Mouse (Mus musculus) limb, embryonic 11.5 days (tissue): Measurements from ENCODE around the gene Tmem91. TPM values are rescaled to one million over a fixed set of nuclear protein-coding genes. Genes with fewer than 3 reads are reported as not detected.
A peak's percentile ranks its signal among the peaks of the same experiment; 100 is the strongest.

Experiments
- ATAC-seq: fragments of 200-750 bp; cut with Nextera tagmentation; 2 replicates; pipeline ENCODE4 v1.8.0; 2017; ENCODE audit warnings: low read depth; ENCODE audit not compliant: insufficient number of reproducible peaks, low FRiP score, low TSS enrichment
- DNase-seq: peaks from one replicate; pipeline ENCODE4 v3.0.0-alpha.2; 2015; ENCODE audit warnings: low spot score
- H3K27ac ChIP-seq: fragments of 300-500 bp; sonication (generic); replicated peaks from 2 replicates; pipeline ENCODE4 v1.5.1; 2014; ENCODE audit warnings: low read depth, mild to moderate bottlenecking, low read length
- H3K27me3 ChIP-seq: fragments of 300-500 bp; sonication (generic); 2 replicates; pipeline ENCODE4 v1.6.1; 2014; ENCODE audit warnings: mild to moderate bottlenecking, low read length, mixed read lengths; ENCODE audit not compliant: control insufficient read depth, insufficient read depth
- H3K36me3 ChIP-seq: fragments of 300-500 bp; sonication (generic); 2 replicates; pipeline ENCODE4 v1.6.1; 2014; ENCODE audit warnings: mild to moderate bottlenecking, low read length, moderate library complexity, mixed read lengths; ENCODE audit not compliant: control insufficient read depth, insufficient read depth
- H3K4me1 ChIP-seq: fragments of 300-500 bp; sonication (generic); 2 replicates; pipeline ENCODE4 v1.6.1; 2014; ENCODE audit warnings: low read length, mixed read lengths; ENCODE audit not compliant: control insufficient read depth, insufficient read depth
- H3K4me2 ChIP-seq: fragments of 300-500 bp; sonication (generic); 2 replicates; pipeline ENCODE4 v1.6.1; 2014; ENCODE audit warnings: low read depth, mild to moderate bottlenecking, moderate library complexity; ENCODE audit not compliant: severe bottlenecking
- H3K4me3 ChIP-seq: fragments of 300-500 bp; sonication (generic); 2 replicates; pipeline ENCODE4 v1.5.1; 2014; ENCODE audit warnings: low read depth, low read length
- H3K9ac ChIP-seq: fragments of 300-500 bp; sonication (generic); 2 replicates; pipeline ENCODE4 v1.6.1; 2014; ENCODE audit warnings: mild to moderate bottlenecking, low read length
- H3K9me3 ChIP-seq: fragments of 300-500 bp; sonication (generic); 2 replicates; pipeline ENCODE4 v1.6.1; 2016; ENCODE audit warnings: low read length; ENCODE audit not compliant: control insufficient read depth
- WGBS: fragments of 180-500 bp; shearing (Covaris S2); extraction: QIAGEN DNeasy Blood & Tissue Kit; methylation state at CpG from one replicate; pipeline ENCODE4 v1.1.7; 2014; 5-methylcytosine and 5-hydroxymethylcytosine counted together
- polyA plus RNA-seq: library from polyadenylated mRNA; unstranded; fragments of >200 nt; fragmentation: Nextera tagmentation; extraction: Ambion mirVana; gene quantifications from 2 replicates; pipeline ENCODE4 v1.2.1, GENCODE M21; 2014

Gene Tmem91
- polyA plus RNA-seq, 1 experiment from 2014 or later = 1.7 TPM

DNA sequence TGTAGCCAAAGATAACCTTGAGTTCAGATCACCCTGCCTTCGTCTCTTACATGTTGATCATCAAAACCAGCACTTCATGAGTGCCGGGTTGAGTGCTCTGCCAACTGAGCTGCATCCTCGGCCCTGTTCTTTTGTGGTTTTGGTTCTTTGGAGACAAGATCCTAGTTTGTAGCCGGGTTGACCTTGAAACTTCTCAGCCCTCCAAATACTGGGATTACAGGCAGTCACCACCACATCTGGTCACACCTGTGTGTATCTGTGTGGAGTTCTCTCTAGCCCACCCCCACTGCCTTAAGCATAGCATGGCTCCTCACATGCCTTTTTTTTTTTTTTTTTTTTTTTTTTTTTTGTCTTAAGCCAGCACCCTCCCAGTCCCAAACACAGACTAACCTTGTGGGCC, 4.9 kb downstream of the Tmem91 start:
- H3K27me3 ChIP-seq = peaks cover 15% of the 10 kb centered on the region
- no peak for ATAC-seq
- H3K9me3 ChIP-seq = no peaks in the 10 kb centered on the region; the same call in 1 of the 2 replicates
- H3K4me3 ChIP-seq = no peak overlapping the region
- no peak for DNase-seq
- H3K36me3 ChIP-seq = 0 out of 2 replicates have a peak, but pooled peaks cover 5% of the 10 kb centered on the region
- no peaks in the 10 kb centered on the region for H3K4me1 ChIP-seq
- WGBS = 89% methylated on average over 4 of the region's 4 CpGs
- no peak overlapping the region for H3K27ac ChIP-seq
- H3K4me2 ChIP-seq = no peak overlapping the region
- H3K9ac ChIP-seq = no peak overlapping the region

DNA sequence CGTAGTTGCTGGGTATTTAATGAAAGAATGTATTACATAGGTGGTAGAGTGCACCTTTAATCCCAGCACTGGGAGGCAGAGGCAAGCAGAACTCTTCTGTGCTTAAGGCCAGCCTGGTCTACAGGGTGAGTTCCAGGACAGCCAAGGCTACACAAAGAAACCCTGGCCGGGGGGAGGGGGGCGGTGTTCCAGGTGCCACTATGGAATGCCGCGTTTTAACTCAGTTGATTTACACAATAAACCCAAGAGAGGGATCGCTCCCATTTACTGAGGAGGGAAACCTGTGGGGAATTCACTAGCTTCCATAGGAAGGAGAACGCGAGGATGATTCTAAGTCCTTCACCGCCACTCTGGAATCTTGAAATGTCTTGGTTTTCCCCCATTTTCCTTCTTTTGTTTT, 5.3 kb downstream of the Tmem91 start:
- DNase-seq (no peak), ATAC-seq (no peak)
- Histone ChIP-seq H3K4me2 (no peak overlapping the region), H3K9ac (no peak overlapping the region), H3K4me3 (no peak overlapping the region), H3K27me3 (peaks cover 10% of the 10 kb centered on the region), H3K4me1 (no peaks in the 10 kb centered on the region), H3K36me3 (peaks cover 5% of the 10 kb centered on the region; the same call in 1 of the 2 replicates), H3K27ac (no peak overlapping the region), H3K9me3 (no peaks in the 10 kb centered on the region; the same call in 1 of the 2 replicates)
- WGBS = 78% methylated on average over 9 of the region's 9 CpGs

DNA sequence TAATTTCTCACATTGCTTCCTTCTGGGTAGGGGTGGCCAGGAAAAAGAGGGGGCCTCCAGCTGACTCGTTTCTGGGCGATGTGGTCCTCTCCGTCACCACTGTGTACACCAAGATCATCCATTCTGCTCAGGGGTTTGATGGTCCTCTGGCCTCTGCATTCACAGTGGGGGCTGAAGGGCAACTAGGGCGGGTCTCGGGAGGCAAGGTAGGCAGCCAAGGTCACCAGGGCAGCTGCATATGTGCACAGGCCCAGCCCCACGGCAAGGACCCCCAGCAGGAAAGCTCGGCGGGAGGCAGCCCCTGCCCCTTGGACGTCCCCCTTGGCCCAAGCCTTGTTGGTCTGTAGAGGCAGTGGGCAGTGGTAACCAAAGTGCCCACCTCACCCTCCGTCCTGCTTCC, 5.8 kb downstream of the Tmem91 start:
- peaks cover 6% of the 10 kb centered on the region; the same call in 1 of the 2 replicates for H3K27me3 ChIP-seq
- ATAC-seq (no peak), DNase-seq (no peak)
- no peak overlapping the region for H3K9ac ChIP-seq
- WGBS = 89% methylated on average over 10 of the region's 10 CpGs
- peaks cover 5% of the 10 kb centered on the region; the same call in 1 of the 2 replicates for H3K36me3 ChIP-seq
- H3K4me1 ChIP-seq = no peaks in the 10 kb centered on the region
- no peak overlapping the region for H3K27ac ChIP-seq
- H3K9me3 ChIP-seq = no peaks in the 10 kb centered on the region; the same call in 1 of the 2 replicates
- H3K4me3 ChIP-seq = no peak overlapping the region
- H3K4me2 ChIP-seq = no peak overlapping the region

DNA sequence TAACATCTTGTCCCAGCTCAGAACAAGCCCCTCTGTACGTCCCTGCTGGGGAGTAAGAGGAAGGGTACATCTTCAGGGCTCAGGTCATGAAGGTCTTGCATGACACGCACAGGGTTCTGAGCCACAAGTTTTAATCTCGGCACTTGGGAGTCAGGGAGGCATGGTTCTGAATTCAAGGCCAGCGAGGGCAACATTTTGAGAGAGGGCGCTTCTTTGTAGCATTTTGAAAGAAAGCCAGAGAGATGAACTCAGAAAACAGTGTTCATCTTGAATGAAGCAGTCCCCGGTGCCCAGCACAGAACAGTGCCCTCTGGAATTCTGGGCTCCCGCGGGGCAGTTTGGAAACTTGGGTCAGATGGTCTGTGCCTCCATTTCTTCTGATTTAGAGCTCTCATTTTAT, 8.6 kb downstream of the Tmem91 start:
- no peaks in the 10 kb centered on the region for H3K9me3 ChIP-seq
- no peak overlapping the region for H3K27ac ChIP-seq
- WGBS = 94% methylated on average over 8 of the region's 8 CpGs
- H3K36me3 ChIP-seq = peaks cover 5% of the 10 kb centered on the region; the same call in 1 of the 2 replicates
- H3K9ac ChIP-seq = no peak overlapping the region
- no peaks in the 10 kb centered on the region for H3K27me3 ChIP-seq
- no peak overlapping the region for H3K4me2 ChIP-seq
- no peak for DNase-seq
- no peak overlapping the region for H3K4me3 ChIP-seq
- ATAC-seq = no peak
- H3K4me1 ChIP-seq = no peaks in the 10 kb centered on the region

DNA sequence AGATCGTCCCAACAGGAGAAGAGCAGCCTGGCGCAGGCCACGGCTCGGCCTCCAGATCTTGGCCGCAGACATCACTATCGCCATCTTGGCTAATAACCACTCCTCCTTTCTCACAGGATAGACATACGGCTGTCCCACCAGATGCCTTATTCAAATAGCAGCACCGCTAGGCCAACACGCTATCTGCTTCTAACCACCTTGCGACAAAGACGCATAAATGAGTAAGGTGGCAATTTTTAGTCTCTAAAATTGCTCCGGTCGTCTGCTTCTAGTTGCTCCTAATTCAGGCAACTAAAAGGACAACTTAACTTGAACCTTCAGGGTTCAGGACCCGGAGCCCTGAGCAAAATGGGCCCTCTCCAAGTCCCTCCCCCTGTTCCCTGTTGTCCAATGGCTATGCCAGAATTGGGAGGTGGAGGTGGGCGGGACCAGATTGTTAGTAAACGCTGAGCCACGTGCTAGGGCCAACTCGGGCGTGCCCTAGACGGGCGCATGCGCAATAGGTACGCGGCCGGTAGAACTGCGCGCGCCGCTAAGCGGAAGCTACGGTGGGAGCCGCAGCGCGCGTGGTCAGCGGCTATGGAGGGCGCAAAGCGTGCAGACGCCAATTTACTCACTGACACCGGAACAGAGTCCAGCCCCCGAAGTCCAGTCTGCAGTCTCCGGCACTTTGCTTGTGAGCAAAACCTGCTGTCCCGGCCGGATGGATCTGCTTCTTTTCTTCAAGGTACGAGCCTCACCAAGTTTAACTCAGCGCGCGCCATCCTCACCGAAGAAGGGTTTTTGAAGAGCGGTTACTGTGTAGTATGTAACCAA, 16.1 kb downstream of the Tmem91 start, which contains the start of the genes Bckdha and Exosc5:
TSS of gene Bckdha (minus strand) at position 325 of the 816 bp plus-strand sequence.
TSS of gene Exosc5 (plus strand) at position 508 of the 816 bp plus-strand sequence.
- DNase-seq (peak; percentile 98), ATAC-seq (peak; percentile 99)
- peak within 1 kb of the TSS; percentile 52 for H3K4me3 ChIP-seq
- peaks cover 2% of the 10 kb centered on the region; the same call in 1 of the 2 replicates for H3K4me1 ChIP-seq
- WGBS = under 1% methylated on average over 50 of the region's 50 CpGs
- no peaks in the 10 kb centered on the region for H3K27me3 ChIP-seq
- H3K9me3 ChIP-seq = no peaks in the 10 kb centered on the region
- peak within 1 kb of the TSS; percentile 59 for H3K9ac ChIP-seq
- H3K27ac ChIP-seq = no peak within 1 kb of the TSS; the same call in 1 of the 2 replicates
- no peaks in the 10 kb centered on the region for H3K36me3 ChIP-seq
- peak within 1 kb of the TSS; percentile 71 for H3K4me2 ChIP-seq

DNA sequence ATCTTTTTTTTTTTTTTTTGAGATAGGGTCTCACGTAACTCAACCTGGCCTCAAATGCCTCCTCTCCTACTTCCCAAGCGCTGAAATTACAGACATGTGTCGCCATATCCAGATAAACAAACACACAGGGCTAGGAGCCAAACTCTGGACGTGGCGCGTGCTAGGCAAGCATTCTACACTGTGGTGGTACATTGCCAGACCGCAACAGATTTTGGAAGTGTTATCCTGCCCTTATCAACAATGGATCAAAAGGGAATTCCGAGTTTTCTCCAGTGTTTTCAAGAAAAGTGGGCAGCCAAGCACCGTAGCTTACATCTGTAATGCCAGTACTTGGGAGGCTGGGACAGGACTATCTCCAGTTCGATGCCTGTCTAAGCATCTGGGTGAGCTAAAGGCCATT, 17.2 kb downstream of the Tmem91 start:
- ATAC-seq (no peak), DNase-seq (no peak)
- Histone ChIP-seq H3K27ac (no peak overlapping the region), H3K4me2 (peak overlapping the region; percentile 71), H3K9ac (peak overlapping the region; percentile 59), H3K4me3 (peak overlapping the region; percentile 52), H3K4me1 (peaks cover 2% of the 10 kb centered on the region; the same call in 1 of the 2 replicates), H3K27me3 (no peaks in the 10 kb centered on the region), H3K36me3 (no peaks in the 10 kb centered on the region), H3K9me3 (no peaks in the 10 kb centered on the region)
- WGBS = 40% methylated on average over 10 of the region's 10 CpGs

DNA sequence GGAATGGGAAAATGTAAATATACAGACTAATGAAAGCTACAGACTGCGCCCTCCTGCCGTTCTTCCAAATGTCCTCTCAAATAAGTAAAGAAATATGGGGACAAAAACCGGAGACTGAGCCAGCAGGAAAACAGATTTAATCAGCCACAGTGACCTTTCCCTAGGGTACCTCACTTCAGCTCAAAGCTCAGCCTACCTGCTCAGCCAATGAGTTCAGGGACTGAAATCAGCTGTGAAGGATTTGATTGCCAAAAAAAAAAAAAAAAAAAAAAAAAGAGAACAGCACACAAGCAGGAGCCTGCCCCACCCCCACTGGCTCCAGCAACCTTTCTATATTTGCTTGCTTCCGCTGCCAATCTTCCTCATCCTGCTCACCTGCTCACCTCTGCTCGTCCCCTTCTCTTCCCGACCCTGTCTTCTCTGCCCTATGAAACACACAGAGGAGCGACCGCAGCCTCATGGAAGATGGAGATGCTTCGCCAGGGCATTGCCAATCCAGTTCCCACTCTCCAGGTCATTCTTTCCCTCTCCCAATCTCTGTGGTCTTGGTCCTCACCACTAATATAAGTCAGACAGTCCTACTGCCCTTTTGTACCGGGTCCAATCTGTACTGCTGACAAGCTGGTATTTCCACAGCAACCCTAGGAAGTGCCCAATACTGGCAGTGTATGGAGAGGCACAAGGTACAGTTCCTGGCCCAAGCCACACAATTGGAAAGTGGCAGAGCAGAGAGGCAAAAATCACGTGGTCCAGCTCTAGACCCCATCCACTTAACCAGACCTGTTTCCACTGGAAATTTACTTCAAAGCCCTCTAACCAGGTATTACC, 19.2 kb downstream of the Tmem91 start:
- no peaks in the 10 kb centered on the region for H3K9me3 ChIP-seq
- H3K4me2 ChIP-seq = no peak overlapping the region
- no peak overlapping the region for H3K9ac ChIP-seq
- no peak for DNase-seq
- H3K27me3 ChIP-seq = no peaks in the 10 kb centered on the region
- no peak for ATAC-seq
- peaks cover 2% of the 10 kb centered on the region; the same call in 1 of the 2 replicates for H3K4me1 ChIP-seq
- H3K4me3 ChIP-seq = no peak overlapping the region
- no peak overlapping the region for H3K27ac ChIP-seq
- no peaks in the 10 kb centered on the region for H3K36me3 ChIP-seq
- WGBS = 79% methylated on average over 11 of the region's 11 CpGs

DNA sequence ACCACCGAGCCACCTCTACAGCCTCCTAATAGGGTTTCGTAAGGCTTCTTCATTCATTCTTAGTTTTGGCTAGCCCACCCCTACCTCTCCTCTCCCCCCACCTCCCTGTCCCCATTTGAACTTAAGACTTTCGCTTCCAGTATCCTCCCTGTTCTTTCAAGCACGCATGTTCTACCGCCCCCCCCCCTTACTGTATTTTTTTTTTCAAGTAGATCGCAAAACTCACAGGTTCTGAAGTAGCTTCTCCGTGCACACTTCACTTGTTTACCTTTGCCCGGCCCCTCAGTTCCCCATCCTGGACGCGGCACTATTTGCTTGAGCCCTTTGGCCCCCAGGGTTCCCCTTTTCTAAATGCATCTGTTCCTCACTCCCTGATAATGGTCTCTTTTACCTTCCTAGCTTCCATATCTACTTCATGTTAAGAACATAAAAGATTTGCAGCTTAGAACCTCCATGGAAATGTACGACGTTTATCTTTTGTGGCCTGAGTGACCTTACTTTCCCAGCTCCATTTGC, 22.7 kb downstream of the Tmem91 start:
- Histone ChIP-seq H3K4me3 (no peak overlapping the region), H3K36me3 (no peaks in the 10 kb centered on the region), H3K9ac (no peak overlapping the region), H3K27me3 (no peaks in the 10 kb centered on the region), H3K9me3 (no peaks in the 10 kb centered on the region), H3K27ac (no peak overlapping the region), H3K4me2 (no peak overlapping the region), H3K4me1 (no peaks in the 10 kb centered on the region)
- WGBS = 89% methylated on average over 12 of the region's 12 CpGs
- DNase-seq (no peak), ATAC-seq (no peak)
